Mouse (Mus musculus) hindbrain, embryonic 16.5 days (tissue): ENCODE results near the gene Dlgap1. TPM values are rescaled to one million over a fixed set of nuclear protein-coding genes. Genes with fewer than 3 reads are reported as not detected.

Source experiments
- ATAC-seq: fragments of 200-750 bp; cut with Nextera tagmentation; 2 replicates; pipeline ENCODE4 v1.8.0; 2017; ENCODE audit warnings: moderate TSS enrichment, moderate library complexity
- H3K27ac ChIP-seq: fragments of 300-500 bp; sonication (generic); 2 replicates; pipeline ENCODE4 v1.5.1; 2014; ENCODE audit warnings: low read depth, mild to moderate bottlenecking, control low read depth, low read length, moderate library complexity
- H3K27me3 ChIP-seq: fragments of 300-500 bp; sonication (generic); replicated peaks from 2 replicates; pipeline ENCODE4 v1.6.1; 2014; ENCODE audit warnings: low read length; ENCODE audit not compliant: control insufficient read depth, insufficient read depth
- H3K36me3 ChIP-seq: fragments of 300-500 bp; sonication (generic); 2 replicates; pipeline ENCODE4 v1.6.1; 2014; ENCODE audit warnings: mild to moderate bottlenecking, low read length, moderate library complexity, mixed read lengths; ENCODE audit not compliant: control insufficient read depth, insufficient read depth
- H3K4me1 ChIP-seq: fragments of 300-500 bp; sonication (generic); 2 replicates; pipeline ENCODE4 v1.6.1; 2014; ENCODE audit warnings: low read depth, low read length; ENCODE audit not compliant: control insufficient read depth, insufficient read depth
- H3K4me2 ChIP-seq: fragments of 300-500 bp; sonication (generic); 2 replicates; pipeline ENCODE4 v1.6.1; 2014; ENCODE audit warnings: mild to moderate bottlenecking, low read length, control low read depth, moderate library complexity
- H3K4me3 ChIP-seq: fragments of 300-500 bp; sonication (generic); 2 replicates; pipeline ENCODE4 v1.5.1; 2014; ENCODE audit warnings: mild to moderate bottlenecking, low read length, control low read depth, moderate library complexity
- H3K9ac ChIP-seq: fragments of 300-500 bp; sonication (generic); 2 replicates; pipeline ENCODE4 v1.6.1; 2014; ENCODE audit warnings: low read depth, mild to moderate bottlenecking, control low read depth, low read length, moderate library complexity
- H3K9me3 ChIP-seq: fragments of 300-500 bp; sonication (generic); 2 replicates; pipeline ENCODE4 v1.6.1; 2014; ENCODE audit warnings: mild to moderate bottlenecking, low read length, moderate library complexity; ENCODE audit not compliant: control insufficient read depth
- WGBS: fragments of 180-500 bp; shearing (Covaris S2); extraction: QIAGEN DNeasy Blood & Tissue Kit; methylation state at CpG from one replicate; pipeline ENCODE4 v1.1.7; 2014; 5-methylcytosine and 5-hydroxymethylcytosine counted together
- polyA plus RNA-seq: library from polyadenylated mRNA; unstranded; fragments of >200 nt; fragmentation: Nextera tagmentation; extraction: Ambion mirVana; gene quantifications from 2 replicates; pipeline ENCODE4 v1.2.1, GENCODE M21; 2015

Dlgap1 gene
- polyA plus RNA-seq: 38.2 and 39.5 TPM in 2 replicates

GRCm38 (mm10) chr17:69969021-69969815, at the start of gene Dlgap1:
Gene Dlgap1 (plus strand): TSS chr17:69969073.
- Histone ChIP-seq H3K4me1 (peaks cover 5% of the 10 kb centered on the region), H3K9me3 (no peaks in the 10 kb centered on the region), H3K36me3 (no peaks in the 10 kb centered on the region), H3K9ac (peak within 1 kb of the TSS; percentile 91), H3K4me3 (peak within 1 kb of the TSS; percentile 66), H3K27ac (peak within 1 kb of the TSS; percentile 87), H3K4me2 (peak within 1 kb of the TSS; percentile 63), H3K27me3 (no peaks in the 10 kb centered on the region)
- peak; percentile 96 for ATAC-seq
- WGBS: 0% methylated on average over 61 of the region's 105 CpGs

GRCm38 (mm10) chr17:69954936-69955335, 13.9 kb upstream of the Dlgap1 start:
- WGBS: 90% methylated on average over 1 of the region's 1 CpGs
- H3K9ac ChIP-seq: no peak overlapping the region
- no peaks in the 10 kb centered on the region for H3K9me3 ChIP-seq
- H3K4me2 ChIP-seq: no peak overlapping the region
- H3K27ac ChIP-seq: no peak overlapping the region
- no peaks in the 10 kb centered on the region for H3K4me1 ChIP-seq
- no peaks in the 10 kb centered on the region for H3K36me3 ChIP-seq
- H3K4me3 ChIP-seq: no peak overlapping the region
- ATAC-seq: no peak
- H3K27me3 ChIP-seq: no peaks in the 10 kb centered on the region

- Histone ChIP-seq H3K4me3 (peak overlapping the region; percentile 66), H3K9me3 (no peaks in the 10 kb centered on the region), H3K4me2 (peak overlapping the region; percentile 63), H3K9ac (peak overlapping the region; percentile 91), H3K27ac (peak overlapping the region; percentile 87), H3K4me1 (peaks cover 5% of the 10 kb centered on the region), H3K36me3 (no peaks in the 10 kb centered on the region), H3K27me3 (no peaks in the 10 kb centered on the region)
- peak; percentile 72 for ATAC-seq
- under 1% methylated on average over 42 of the region's 43 CpGs for WGBS
Measured at GRCm38 (mm10) chr17:69969816-69970750, 1.2 kb downstream of the Dlgap1 start.

GRCm38 (mm10) chr17:69973081-69973480, 4.2 kb downstream of the Dlgap1 start:
- no peak overlapping the region for H3K27ac ChIP-seq
- 79% methylated on average over 3 of the region's 3 CpGs for WGBS
- H3K36me3 ChIP-seq: no peaks in the 10 kb centered on the region
- no peak for ATAC-seq
- no peak overlapping the region; the same call in 1 of the 2 replicates for H3K9ac ChIP-seq
- no peaks in the 10 kb centered on the region for H3K9me3 ChIP-seq
- H3K4me2 ChIP-seq: no peak overlapping the region
- H3K27me3 ChIP-seq: no peaks in the 10 kb centered on the region
- H3K4me3 ChIP-seq: no peak overlapping the region
- peaks cover 5% of the 10 kb centered on the region for H3K4me1 ChIP-seq

- H3K9ac ChIP-seq: no peak overlapping the region
- H3K4me2 ChIP-seq: no peak overlapping the region
- H3K27me3 ChIP-seq: no peaks in the 10 kb centered on the region
- H3K9me3 ChIP-seq: no peaks in the 10 kb centered on the region
- ATAC-seq: no peak
- WGBS: 56% methylated on average over 6 of the region's 6 CpGs
- no peaks in the 10 kb centered on the region for H3K36me3 ChIP-seq
- H3K4me1 ChIP-seq: peaks cover 5% of the 10 kb centered on the region
- H3K4me3 ChIP-seq: no peak overlapping the region
- H3K27ac ChIP-seq: no peak overlapping the region; the same call in 1 of the 2 replicates
Measured at GRCm38 (mm10) chr17:69973991-69974390, 5.1 kb downstream of the Dlgap1 start.

GRCm38 (mm10) chr17:69982236-69982923, 13.5 kb downstream of the Dlgap1 start:
- H3K9me3 ChIP-seq: no peaks in the 10 kb centered on the region
- no peak for ATAC-seq
- no peaks in the 10 kb centered on the region for H3K36me3 ChIP-seq
- H3K27me3 ChIP-seq: no peaks in the 10 kb centered on the region
- 73% methylated on average over 6 of the region's 6 CpGs for WGBS
- H3K4me3 ChIP-seq: no peak overlapping the region
- H3K9ac ChIP-seq: no peak overlapping the region
- H3K27ac ChIP-seq: no peak overlapping the region
- no peaks in the 10 kb centered on the region for H3K4me1 ChIP-seq
- no peak overlapping the region for H3K4me2 ChIP-seq

GRCm38 (mm10) chr17:69996406-69996805, 27.5 kb downstream of the Dlgap1 start:
- Histone ChIP-seq H3K9me3 (no peaks in the 10 kb centered on the region), H3K36me3 (no peaks in the 10 kb centered on the region), H3K4me1 (no peaks in the 10 kb centered on the region), H3K27ac (no peak overlapping the region), H3K4me3 (no peak overlapping the region), H3K9ac (no peak overlapping the region), H3K27me3 (no peaks in the 10 kb centered on the region), H3K4me2 (no peak overlapping the region)
- 81% methylated on average over 2 of the region's 2 CpGs for WGBS
- ATAC-seq: no peak

- Histone ChIP-seq H3K9me3 (no peaks in the 10 kb centered on the region), H3K27ac (no peak overlapping the region), H3K36me3 (no peaks in the 10 kb centered on the region), H3K9ac (no peak overlapping the region), H3K4me3 (no peak overlapping the region), H3K27me3 (no peaks in the 10 kb centered on the region), H3K4me1 (no peaks in the 10 kb centered on the region), H3K4me2 (no peak overlapping the region)
- no peak for ATAC-seq
- WGBS: 87% methylated on average over 3 of the region's 3 CpGs
Measured at GRCm38 (mm10) chr17:70002026-70002425, 33.2 kb downstream of the Dlgap1 start.
